Mouse (Mus musculus) small intestine, adult 2 months (tissue): ENCODE results near the gene Opn1mw.
A peak's percentile ranks its signal among the peaks of the same experiment; 100 is the strongest.

Source experiments
- CTCF ChIP-seq: fragments of 200-500 bp; IDR thresholded peaks from 2 replicates; pipeline ENCODE4 v1.5.1; 2012; ENCODE audit warnings: low read depth, mild to moderate bottlenecking, control low read depth, inconsistent platforms, low read length, moderate library complexity, mixed read lengths; ENCODE audit not compliant: insufficient replicate concordance, insufficient read length; ENCODE audit errors: extremely low read depth
- POLR2A ChIP-seq: fragments of 200-500 bp; IDR thresholded peaks from 2 replicates; pipeline ENCODE4 v1.6.1; 2012; ENCODE audit warnings: low read depth, mild to moderate bottlenecking, control low read depth, inconsistent platforms, low read length, moderate library complexity

DNA sequence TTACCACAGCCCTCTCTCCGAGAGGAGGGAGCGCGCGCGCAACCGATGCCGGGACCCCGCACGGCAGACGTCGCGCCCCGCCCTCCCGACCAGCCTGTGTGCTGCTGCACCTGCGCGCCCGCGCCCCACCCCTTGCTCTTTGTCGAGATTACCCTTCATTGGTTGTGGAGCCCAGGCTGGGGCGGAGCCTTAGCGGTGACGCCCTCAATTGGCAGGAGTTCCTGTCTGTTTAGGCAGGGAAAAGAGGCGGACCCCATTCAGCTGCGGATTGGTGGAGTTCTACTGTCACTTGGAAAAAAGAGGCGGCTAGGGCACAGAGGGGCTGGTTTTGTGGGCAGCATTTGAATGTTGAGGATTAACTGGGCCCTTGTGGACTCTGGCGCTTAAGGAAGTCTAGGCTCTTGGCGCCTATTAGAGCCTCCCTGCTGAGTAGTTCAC lies 41.6 kb upstream of the Opn1mw start:
- TF ChIP-seq CTCF (no peak), POLR2A (peak; percentile 13; the same call in 1 of the 2 replicates)
